Mouse (Mus musculus): Measurements from ENCODE around the gene Rbl2.
A peak's percentile ranks its signal among the peaks of the same experiment; 100 is the strongest.

Gene Rbl2

GRCm38 (mm10) chr8:91106271-91106670 is 36.4 kb downstream of the Rbl2 start:
- no peak for DNase-seq (ENCODE audit: low read depth, low spot score)

DNA sequence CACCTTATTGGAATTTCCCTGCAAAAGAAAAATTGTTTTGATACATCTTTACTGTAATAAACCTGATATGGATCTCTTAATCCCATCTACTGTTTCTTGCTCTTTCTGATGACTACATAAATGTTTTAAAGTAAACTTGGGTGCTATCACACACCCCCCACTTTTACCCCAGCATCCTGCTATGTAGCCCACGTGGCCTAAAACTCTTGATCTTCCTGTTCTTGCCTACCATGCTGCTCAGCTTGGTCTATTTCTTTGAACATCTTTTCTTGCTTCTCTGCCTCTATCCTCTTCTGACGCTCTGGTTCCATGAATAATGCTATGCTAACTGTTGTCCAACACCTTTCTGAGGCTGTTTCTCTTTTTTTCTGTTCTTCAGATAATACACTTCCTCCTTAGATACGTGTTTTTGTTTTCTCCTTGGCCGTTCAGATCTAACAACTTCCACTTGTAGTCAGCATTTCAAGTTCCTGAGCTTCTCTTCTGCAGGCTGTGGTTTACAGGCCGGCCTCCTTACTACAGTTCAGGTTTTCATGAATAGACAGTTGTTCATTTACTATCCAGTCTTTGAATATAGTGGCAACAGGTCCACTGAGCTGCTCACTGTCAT is 42.1 kb downstream of the Rbl2 start:
- DNase-seq (ENCODE audit: low read depth, low spot score) = no peak

DNA sequence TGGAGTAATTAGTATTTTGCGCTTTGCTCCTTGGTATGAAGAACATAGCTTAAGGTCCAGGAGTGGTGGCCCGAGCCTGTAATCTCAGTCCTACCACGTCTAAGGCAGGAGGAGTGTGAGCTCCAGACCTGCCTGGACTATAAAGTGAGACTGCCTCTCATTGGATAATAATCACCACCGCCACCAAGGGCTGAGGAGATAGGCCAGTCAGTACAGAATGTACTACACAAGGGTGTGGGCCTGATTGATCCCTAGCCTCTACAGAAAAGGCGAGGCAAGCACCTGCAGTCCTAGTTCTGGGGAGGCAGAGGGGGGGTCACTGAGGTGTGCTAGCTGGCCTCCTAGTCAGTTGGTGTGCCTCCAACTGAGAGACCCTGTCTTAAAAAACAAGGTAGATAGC is 44.6 kb downstream of the Rbl2 start:
- DNase-seq (ENCODE audit: low read depth, low spot score) = no peak

GRCm38 (mm10) chr8:91114910-91115309 is 45.1 kb downstream of the Rbl2 start:
- no peak for DNase-seq (ENCODE audit: low read depth, low spot score)

DNA sequence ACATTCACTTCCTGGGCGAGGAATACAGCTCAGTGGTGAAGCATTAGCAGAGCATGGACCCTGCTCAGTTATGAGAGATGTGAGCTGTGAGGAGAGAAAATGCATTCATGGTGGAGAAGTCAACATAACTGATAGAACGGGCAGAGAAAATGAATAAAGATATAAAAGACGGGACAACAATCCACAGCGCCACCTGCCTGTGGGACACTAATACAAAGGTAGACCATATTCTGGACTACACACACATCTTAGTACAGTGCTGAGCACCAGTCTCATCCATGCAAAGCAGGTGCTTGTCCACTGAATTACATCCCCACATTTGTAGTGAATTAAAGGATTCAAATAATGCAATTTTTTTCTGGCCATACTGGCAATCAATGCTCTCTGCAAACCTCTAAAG is 47.7 kb downstream of the Rbl2 start:
- DNase-seq (ENCODE audit: low read depth, low spot score) = no peak

DNA sequence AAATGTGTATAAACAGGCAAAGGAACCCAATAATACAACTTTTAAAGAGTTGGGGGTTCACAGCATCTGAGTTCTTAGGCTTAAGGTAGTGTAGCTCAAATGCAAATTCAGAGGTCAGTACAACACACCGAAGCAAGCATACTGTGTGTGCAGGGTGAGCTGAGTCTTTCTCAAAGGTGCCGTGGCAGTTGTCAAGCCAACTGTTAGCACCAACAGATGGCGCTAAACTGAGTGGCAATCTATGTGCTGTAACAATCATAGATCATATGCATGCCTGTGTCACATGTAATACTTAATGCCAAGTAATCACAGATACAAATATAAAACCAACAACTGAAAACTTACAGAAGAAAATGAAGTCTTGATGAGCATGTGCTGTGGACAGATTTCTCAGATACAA is 48.3 kb downstream of the Rbl2 start:
- DNase-seq (ENCODE audit: low read depth, low spot score) = no peak

DNA sequence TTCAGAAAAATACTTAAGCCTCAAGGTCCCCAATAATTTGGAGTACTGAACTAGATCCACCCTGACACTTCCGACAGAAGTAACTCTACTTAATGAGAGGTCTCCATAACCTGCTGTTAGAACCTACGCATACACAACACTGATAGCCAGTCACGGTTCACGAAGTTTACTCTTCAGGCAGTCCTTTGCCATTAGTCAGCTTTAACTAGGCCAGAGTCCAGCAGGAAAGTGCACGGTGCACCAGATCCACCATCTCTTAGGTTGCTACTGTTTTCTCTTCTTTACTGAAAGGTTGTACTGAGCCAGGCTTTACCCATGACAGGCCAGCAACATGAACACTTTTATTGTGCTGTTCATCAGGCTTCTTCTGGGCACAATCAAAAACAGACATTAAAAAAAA is 54.5 kb downstream of the Rbl2 start:
- DNase-seq (ENCODE audit: low read depth, low spot score) = no peak

DNA sequence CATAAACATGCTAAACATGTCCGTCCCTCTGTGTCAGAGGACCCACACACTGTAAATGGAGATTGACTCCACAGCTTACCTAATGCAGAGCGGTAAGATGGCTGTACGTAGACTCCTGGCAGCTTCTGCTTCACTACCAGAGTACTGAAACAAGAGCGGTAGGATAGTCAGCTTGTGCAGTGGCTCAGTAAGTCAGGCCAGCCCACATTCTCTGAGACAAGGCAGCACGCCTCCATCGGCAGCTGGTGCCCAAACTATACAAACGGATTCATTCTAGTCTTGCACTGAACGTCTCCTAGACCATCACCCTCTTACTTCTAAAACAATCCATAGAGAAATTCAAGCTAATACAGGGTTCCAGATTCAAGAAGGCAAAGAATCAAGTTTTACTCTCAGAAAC is 56.9 kb downstream of the Rbl2 start:
- DNase-seq (ENCODE audit: low read depth, low spot score) = no peak

GRCm38 (mm10) chr8:91132731-91133130 is 62.9 kb downstream of the Rbl2 start:
- DNase-seq (ENCODE audit: low read depth, low spot score) = no peak

GRCm38 (mm10) chr8:91133441-91134069 is 63.7 kb downstream of the Rbl2 start:
- no peak for DNase-seq (ENCODE audit: low read depth, low spot score)

- DNase-seq (ENCODE audit: low read depth, low spot score) = peak; percentile 100
These were observed 64.2 kb downstream of the Rbl2 start for GRCm38 (mm10) chr8:91134070-91134475.

DNA sequence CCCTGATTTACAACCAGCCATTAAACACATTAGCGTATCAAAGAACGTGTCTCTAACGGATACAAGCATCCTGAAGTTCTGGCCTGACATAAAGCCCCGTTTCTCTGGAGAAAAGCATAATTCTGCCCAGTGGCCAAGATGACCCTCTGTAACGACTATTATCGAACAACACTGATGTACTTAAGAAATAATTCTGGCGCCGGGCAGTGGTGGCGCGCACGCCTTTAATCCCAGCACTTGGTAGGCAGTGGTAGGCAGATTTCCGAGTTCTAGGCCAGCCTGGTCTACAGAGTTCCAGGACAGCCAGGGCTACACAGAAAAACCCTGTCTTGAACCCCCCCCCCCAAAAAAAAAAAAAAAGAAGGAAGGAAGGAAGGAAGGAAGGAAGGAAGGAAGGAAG is 64.8 kb downstream of the Rbl2 start:
- DNase-seq (ENCODE audit: low read depth, low spot score) = no peak

DNA sequence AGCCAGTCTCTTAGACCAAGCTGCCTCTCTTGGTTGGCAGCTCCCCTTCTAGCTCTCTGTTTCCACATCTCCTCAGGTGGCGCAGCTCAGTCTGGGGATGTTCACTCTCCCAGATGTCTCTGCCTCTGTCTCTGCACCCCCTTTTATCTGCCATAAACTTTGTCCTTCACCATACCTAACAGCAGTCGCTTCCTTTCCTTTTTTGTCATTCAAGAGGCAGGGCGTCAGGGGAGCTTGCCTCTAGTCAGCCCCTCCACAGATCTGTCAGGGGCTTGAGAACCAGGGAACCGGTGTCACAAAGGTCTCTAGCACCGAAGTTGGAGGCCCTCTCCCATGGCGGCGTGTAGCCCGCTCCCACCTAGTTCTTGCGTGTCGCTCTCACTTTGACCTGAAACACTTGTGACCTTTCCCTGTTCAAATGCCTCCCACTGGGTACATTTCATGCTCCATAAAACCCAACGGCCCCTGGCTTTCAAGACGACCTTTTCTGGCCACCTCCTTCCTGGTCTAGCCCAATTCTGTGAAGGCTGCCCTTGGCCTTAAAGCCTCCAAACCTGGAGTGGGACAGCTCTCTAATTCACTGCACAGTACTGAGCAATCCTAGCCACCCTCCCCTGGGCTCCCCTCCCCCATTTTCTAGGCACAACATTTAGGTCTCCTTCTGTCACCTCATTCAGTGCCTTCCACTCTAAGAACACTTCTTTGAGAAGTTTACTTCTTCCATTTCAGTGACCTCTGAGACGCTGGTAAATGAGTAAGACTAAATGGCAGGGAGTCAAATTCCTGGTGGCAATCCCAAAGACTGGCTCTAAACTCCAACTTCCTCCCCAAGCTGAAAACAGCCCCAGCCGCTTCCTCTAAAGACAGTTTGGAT is 65.7 kb downstream of the Rbl2 start:
- DNase-seq (ENCODE audit: low read depth, low spot score) = peak; percentile 21

- DNase-seq (ENCODE audit: low read depth, low spot score) = no peak
These were observed 71.0 kb downstream of the Rbl2 start for GRCm38 (mm10) chr8:91140828-91141227.

GRCm38 (mm10) chr8:91147715-91148114 is 77.9 kb downstream of the Rbl2 start:
- peak; percentile 19 for DNase-seq (ENCODE audit: low read depth, low spot score)

DNA sequence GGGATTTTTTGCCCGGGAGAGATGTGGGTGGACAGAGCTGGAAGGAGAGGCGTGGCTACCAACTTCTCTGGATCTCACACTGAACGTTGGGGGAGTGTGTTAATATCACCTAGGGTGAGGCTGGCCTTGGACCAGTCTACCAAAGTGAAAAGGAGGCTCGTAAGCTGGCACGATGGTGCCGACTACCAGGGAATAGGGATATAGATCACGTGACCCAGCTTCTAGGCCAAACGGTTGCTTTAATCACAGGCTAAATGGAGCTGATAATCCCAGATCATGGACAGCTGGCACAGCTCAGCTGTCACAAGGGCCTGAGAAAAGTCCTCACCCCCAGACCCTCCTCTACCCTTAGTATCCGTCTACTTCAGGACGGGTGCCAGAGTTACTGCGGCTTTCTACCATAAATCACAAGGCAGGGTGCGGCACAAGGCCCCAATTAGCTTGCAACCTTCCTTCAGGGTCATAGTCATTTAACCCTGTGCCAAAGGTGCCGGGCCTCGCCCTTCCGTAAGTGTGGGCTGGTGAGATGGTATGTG is 78.9 kb downstream of the Rbl2 start:
- no peak for DNase-seq (ENCODE audit: low read depth, low spot score)

DNA sequence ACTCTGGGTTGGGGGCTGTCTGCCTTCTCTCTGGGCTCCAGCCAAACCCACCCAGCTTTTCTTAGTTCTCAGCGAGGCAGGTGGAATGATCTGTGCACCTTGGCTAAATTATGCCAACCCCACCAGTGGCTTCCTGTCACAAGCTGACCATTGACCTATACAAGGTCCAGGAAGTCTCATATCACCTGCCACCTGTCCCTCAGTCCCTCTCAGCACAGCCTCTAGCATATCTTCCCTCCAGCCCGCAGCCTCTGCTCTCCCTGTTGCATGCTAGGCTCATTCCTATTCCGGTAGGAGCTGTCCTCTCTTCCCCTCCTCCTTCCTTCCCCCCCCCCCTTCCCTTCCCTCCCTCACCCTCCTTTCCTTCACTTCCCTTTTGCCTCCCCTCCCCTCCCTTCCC is 79.4 kb downstream of the Rbl2 start:
- DNase-seq (ENCODE audit: low read depth, low spot score) = no peak

- DNase-seq (ENCODE audit: low read depth, low spot score) = no peak
These were observed 81.7 kb downstream of the Rbl2 start for GRCm38 (mm10) chr8:91151531-91151930.

- no peak for DNase-seq (ENCODE audit: low read depth, low spot score)
These were observed 84.0 kb downstream of the Rbl2 start for GRCm38 (mm10) chr8:91153831-91154230.

DNA sequence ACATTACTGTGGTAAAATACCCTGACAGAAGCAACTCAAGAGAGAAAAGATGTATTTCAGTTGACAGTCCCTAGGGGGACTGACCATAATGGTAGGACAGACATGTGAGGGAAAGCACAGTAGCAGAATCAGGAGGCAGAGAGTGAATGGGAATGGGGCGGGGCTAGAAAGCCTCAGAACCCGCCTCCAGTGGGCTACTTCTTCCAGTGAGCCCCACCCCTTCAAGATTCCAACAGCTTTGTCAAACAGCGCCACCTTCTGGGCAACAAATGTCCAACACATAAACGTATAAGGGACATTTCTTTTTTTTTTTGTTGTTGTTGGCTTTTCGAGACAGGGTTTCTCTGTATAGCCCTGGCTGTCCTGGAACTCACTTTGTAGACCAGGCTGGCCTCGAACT is 84.7 kb downstream of the Rbl2 start:
- DNase-seq (ENCODE audit: low read depth, low spot score) = no peak

GRCm38 (mm10) chr8:91158617-91159016 is 88.8 kb downstream of the Rbl2 start:
- DNase-seq (ENCODE audit: low read depth, low spot score) = no peak

DNA sequence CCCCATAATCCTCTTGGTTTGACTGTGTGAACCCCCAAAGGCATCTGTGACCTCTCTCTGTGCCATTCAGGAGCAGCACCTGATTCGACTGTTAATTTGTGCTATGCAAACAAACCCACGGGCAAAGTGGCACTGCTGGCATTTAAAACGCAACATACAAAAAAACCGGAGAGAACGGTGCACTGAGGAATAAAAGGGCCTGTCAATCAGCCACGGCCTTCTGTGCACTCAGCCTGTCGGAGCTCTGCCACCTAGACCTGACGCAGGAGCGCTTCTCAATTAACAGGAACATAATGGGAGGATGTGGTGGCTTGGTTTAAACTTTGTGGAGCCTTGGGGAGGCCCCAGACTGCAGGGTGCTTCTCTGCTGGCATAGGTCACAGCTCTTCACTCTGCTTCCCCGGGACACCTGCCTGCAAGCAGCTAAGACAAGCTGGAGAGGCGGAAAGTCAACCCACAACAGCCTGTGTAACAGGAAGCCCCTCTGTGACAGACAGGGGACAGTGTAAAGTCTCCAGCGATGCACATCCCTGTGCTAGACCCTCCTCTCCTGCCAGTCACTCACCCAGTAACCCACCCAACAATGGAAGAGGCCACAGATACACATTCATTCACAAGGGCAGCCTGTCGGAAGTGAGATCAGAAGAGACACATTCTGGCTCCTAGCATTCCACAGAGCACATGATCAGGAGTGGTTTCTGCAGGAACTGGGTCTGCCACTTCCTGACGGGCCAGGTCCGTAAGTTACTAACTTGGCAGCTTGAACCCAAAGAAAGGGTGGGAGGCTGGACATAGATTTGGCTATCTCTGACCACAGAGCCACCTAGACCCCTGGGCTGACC is 90.3 kb downstream of the Rbl2 start:
- DNase-seq (ENCODE audit: low read depth, low spot score) = no peak

Data from skeletal muscle tissue, adult 2 months (tissue).